Mouse (Mus musculus) brain, embryonic 14.5 days (tissue): ENCODE results near the gene Lcn9. TPM values are rescaled to one million over a fixed set of nuclear protein-coding genes. Genes with fewer than 3 reads are reported as not detected.

ENCODE experiments used
- DNase-seq: peaks from one replicate; pipeline ENCODE4 v3.0.0-alpha.2; 2011; ENCODE audit warnings: low read depth
- CTCF ChIP-seq: fragments of 200-500 bp; IDR thresholded peaks from 2 replicates; pipeline ENCODE4 v1.5.1; 2012; ENCODE audit warnings: inconsistent platforms, mild to moderate bottlenecking, moderate library complexity, borderline replicate concordance; ENCODE audit not compliant: insufficient read depth, insufficient read length; ENCODE audit errors: extremely low read depth
- POLR2A ChIP-seq: fragments of 200-500 bp; IDR thresholded peaks from 2 replicates; pipeline ENCODE4 v1.6.1; 2012; ENCODE audit warnings: mild to moderate bottlenecking, inconsistent platforms, borderline replicate concordance; ENCODE audit not compliant: poor library complexity, insufficient read depth, insufficient read length, severe bottlenecking; ENCODE audit errors: extremely low read depth
- polyA plus RNA-seq: library from polyadenylated mRNA; depleted of rRNA; stranded (reverse); fragments of >200 nt; gene quantifications from 2 replicates; pipeline ENCODE4 v1.2.3, GENCODE M21; 2012; rRNA removed

Gene Lcn9
- not detected in 2 replicates for polyA plus RNA-seq

- no peak for DNase-seq
- TF ChIP-seq POLR2A (no peak), CTCF (no peak)
Measured at GRCm38 (mm10) chr2:25822806-25823205, at the start of gene Lcn9. TSS of gene Lcn9 (plus strand) at chr2:25823153.

GRCm38 (mm10) chr2:25773507-25773906 lies 49.4 kb upstream of the Lcn9 start:
- TF ChIP-seq POLR2A: no peak
- DNase-seq: no peak

GRCm38 (mm10) chr2:25774640-25775039 lies 48.3 kb upstream of the Lcn9 start:
- DNase-seq: no peak
- TF ChIP-seq CTCF (no peak), POLR2A (no peak)

- no peak for DNase-seq
- no peak for TF ChIP-seq CTCF
- TF ChIP-seq POLR2A: no peak
Measured at GRCm38 (mm10) chr2:25775991-25776390, 47.0 kb upstream of the Lcn9 start.

GRCm38 (mm10) chr2:25776717-25777116 lies 46.2 kb upstream of the Lcn9 start, which contains the start of gene Lcn11:
TSS of gene Lcn11 (plus strand) at chr2:25777017.
- DNase-seq: no peak

GRCm38 (mm10) chr2:25779076-25779475 lies 43.9 kb upstream of the Lcn9 start:
- TF ChIP-seq CTCF (no peak), POLR2A (no peak)
- DNase-seq: no peak

More at GRCm38 (mm10) chr2:25776717-25777116, 46.2 kb upstream of the Lcn9 start, which contains the start of gene Lcn11:
- TF ChIP-seq CTCF: no peak

GRCm38 (mm10) chr2:25780921-25781320 lies 42.0 kb upstream of the Lcn9 start:
- TF ChIP-seq CTCF: no peak
- no peak for TF ChIP-seq POLR2A
- DNase-seq: no peak

GRCm38 (mm10) chr2:25781957-25782356 lies 41.0 kb upstream of the Lcn9 start, which contains the start of gene Gm13539:
TSS of gene Gm13539 (plus strand) at chr2:25782257.
- TF ChIP-seq CTCF (no peak), POLR2A (no peak)

GRCm38 (mm10) chr2:25785573-25786322 lies 37.2 kb upstream of the Lcn9 start:
- DNase-seq: peak; percentile 1
- no peak for TF ChIP-seq POLR2A
- no peak for TF ChIP-seq CTCF

More at GRCm38 (mm10) chr2:25781957-25782356, 41.0 kb upstream of the Lcn9 start, which contains the start of gene Gm13539:
- DNase-seq: no peak

GRCm38 (mm10) chr2:25789092-25789491 lies 33.9 kb upstream of the Lcn9 start:
- no peak for DNase-seq
- TF ChIP-seq POLR2A (no peak), CTCF (no peak)

GRCm38 (mm10) chr2:25797635-25798034 lies 25.3 kb upstream of the Lcn9 start:
- TF ChIP-seq CTCF: no peak
- no peak for TF ChIP-seq POLR2A
- no peak for DNase-seq

- TF ChIP-seq POLR2A (no peak), CTCF (no peak)
- no peak for DNase-seq
Measured at GRCm38 (mm10) chr2:25798065-25798464, 24.9 kb upstream of the Lcn9 start.

GRCm38 (mm10) chr2:25811711-25812110 lies 11.2 kb upstream of the Lcn9 start:
- no peak for DNase-seq
- TF ChIP-seq POLR2A (no peak), CTCF (no peak)
